Mouse (Mus musculus) forebrain, postnatal 0 days (tissue): Measurements from ENCODE around the gene Dcaf11. TPM values are rescaled to one million over a fixed set of nuclear protein-coding genes. Genes with fewer than 3 reads are reported as not detected.

Experiments used
- ATAC-seq: fragments of 200-750 bp; cut with Nextera tagmentation; 2 replicates; pipeline ENCODE4 v1.8.0; 2017; ENCODE audit warnings: mild to moderate bottlenecking, moderate library complexity
- DNase-seq: peaks from one replicate; pipeline ENCODE4 v3.0.0-alpha.2; 2015
- H3K27ac ChIP-seq: fragments of 300-500 bp; sonication (generic); 2 replicates; pipeline ENCODE4 v1.5.1; 2014; ENCODE audit warnings: low read depth, mild to moderate bottlenecking, antibody characterized with exemption, low read length, moderate library complexity, mixed read lengths
- H3K27me3 ChIP-seq: fragments of 300-500 bp; sonication (generic); 2 replicates; pipeline ENCODE4 v1.6.1; 2014; ENCODE audit warnings: mild to moderate bottlenecking, low read length, mixed read lengths; ENCODE audit not compliant: insufficient read depth
- H3K36me3 ChIP-seq: fragments of 300-500 bp; sonication (generic); 2 replicates; pipeline ENCODE4 v1.6.1; 2014; ENCODE audit warnings: mild to moderate bottlenecking, moderate library complexity; ENCODE audit not compliant: insufficient read depth
- H3K4me1 ChIP-seq: fragments of 300-500 bp; sonication (generic); 2 replicates; pipeline ENCODE4 v1.6.1; 2014; ENCODE audit warnings: antibody characterized with exemption; ENCODE audit not compliant: insufficient read depth
- H3K4me2 ChIP-seq: fragments of 300-500 bp; sonication (generic); 2 replicates; pipeline ENCODE4 v1.6.1; 2014; ENCODE audit warnings: low read depth, mild to moderate bottlenecking, moderate library complexity
- H3K4me3 ChIP-seq: fragments of 300-500 bp; sonication (generic); 2 replicates; pipeline ENCODE4 v1.5.1; 2014; ENCODE audit warnings: low read depth, low read length, mixed read lengths
- H3K9ac ChIP-seq: fragments of 300-500 bp; sonication (generic); 2 replicates; pipeline ENCODE4 v1.6.1; 2014; ENCODE audit warnings: mild to moderate bottlenecking
- H3K9me3 ChIP-seq: fragments of 300-500 bp; sonication (generic); 2 replicates; pipeline ENCODE4 v1.6.1; 2016; ENCODE audit warnings: low read length
- CTCF ChIP-seq: sonication (generic); IDR thresholded peaks from 2 replicates; pipeline ENCODE4 v1.5.1; 2016; ENCODE audit warnings: antibody characterized with exemption, control low read depth, low read depth
- WGBS: fragments of 180-500 bp; shearing (Covaris S2); extraction: QIAGEN DNeasy Blood & Tissue Kit; methylation state at CpG from one replicate; pipeline ENCODE4 v1.1.7; 2014; 5-methylcytosine and 5-hydroxymethylcytosine counted together
- polyA plus RNA-seq: library from polyadenylated mRNA; unstranded; fragments of >200 nt; fragmentation: Nextera tagmentation; extraction: Ambion mirVana; gene quantifications from 2 replicates; pipeline ENCODE4 v1.2.1, GENCODE M21; 2015
- total RNA-seq: library from RNA; depleted of rRNA; stranded (reverse); fragments of >200 nt; gene quantifications from 2 replicates; pipeline ENCODE4 v1.2.3, GENCODE M21; 2014

Gene Dcaf11
- total and polyA plus RNA-seq, 2 experiments from 2014 or later: 101 to 103 TPM

DNA sequence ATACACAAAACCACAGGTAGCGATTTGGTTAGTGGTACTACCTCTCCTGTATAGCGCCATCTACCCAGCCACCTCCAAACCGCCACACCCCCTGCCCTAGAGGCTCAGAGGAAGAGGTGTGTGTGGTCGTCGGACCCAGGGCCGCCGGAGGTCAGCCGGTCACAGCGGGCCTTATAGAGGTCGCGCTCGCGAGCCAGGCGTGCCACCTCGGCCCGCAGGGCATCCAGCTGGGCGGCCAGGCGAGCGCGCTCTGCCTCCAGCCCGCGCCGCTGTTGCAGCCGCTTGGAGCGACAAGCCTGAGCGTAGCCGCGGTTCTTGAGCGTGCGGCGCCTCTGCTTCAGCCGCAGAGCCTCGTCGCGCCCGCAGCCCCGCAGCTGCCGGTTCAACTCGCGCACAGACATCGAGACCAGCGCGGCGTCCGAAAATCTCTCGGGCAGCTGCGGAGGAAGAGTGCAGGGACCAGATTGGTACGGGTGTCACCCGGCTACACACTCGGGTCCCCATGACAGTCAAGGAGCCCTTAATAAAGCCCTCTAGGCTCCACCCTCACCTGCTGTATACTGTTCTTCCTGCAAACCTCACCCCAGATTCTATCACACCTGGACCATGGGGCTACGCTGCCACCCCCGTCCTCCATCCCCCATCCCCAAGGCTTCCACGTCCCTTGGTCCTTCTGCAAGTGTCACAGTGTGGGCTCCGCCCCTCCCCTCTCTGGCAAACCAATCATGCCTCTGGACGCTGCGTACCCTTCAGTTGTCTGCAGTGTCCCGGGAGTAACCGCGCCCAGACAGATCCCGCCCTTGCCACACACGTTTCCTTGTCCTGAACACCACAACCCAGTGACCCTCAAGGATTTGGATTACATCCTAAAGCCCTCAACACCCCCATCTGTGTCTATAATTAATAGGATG is 39.1 kb upstream of the Dcaf11 start:
- DNase-seq (peak; percentile 63), ATAC-seq (peak; percentile 79)
- H3K36me3 ChIP-seq: no peaks in the 10 kb centered on the region
- peak overlapping the region; percentile 52 for H3K4me3 ChIP-seq
- H3K4me2 ChIP-seq: peak overlapping the region; percentile 94
- H3K9me3 ChIP-seq: no peaks in the 10 kb centered on the region
- peak; percentile 52 for TF ChIP-seq CTCF
- H3K4me1 ChIP-seq: no peaks in the 10 kb centered on the region
- peak overlapping the region; percentile 60 for H3K9ac ChIP-seq
- H3K27me3 ChIP-seq: no peaks in the 10 kb centered on the region
- WGBS: 3% methylated on average over 60 of the region's 61 CpGs
- H3K27ac ChIP-seq: peak overlapping the region; percentile 66

DNA sequence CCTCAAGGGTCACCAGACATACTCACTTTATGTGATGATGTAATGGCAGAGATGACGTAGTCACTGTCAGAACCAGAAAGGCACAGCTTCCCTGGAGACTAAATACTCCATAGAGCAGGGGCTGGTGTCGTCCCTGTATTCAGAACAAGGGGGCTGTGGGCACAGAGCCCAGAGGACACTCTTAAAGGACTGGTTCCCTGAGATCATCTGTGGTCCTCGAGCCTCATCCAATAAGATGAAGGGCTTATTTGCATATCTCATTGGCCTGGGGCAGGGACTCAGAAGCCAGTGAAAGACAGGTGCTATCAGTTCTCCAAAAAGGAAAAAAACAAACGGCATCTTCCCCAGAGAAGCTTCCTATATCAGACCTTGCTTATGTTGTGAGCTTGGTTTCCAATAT is 35.7 kb upstream of the Dcaf11 start:
- TF ChIP-seq CTCF: no peak
- 41% methylated on average over 4 of the region's 4 CpGs for WGBS
- H3K4me3 ChIP-seq: no peak overlapping the region
- H3K9me3 ChIP-seq: no peaks in the 10 kb centered on the region
- DNase-seq: no peak
- H3K27me3 ChIP-seq: no peaks in the 10 kb centered on the region
- no peaks in the 10 kb centered on the region for H3K36me3 ChIP-seq
- no peak overlapping the region for H3K9ac ChIP-seq
- no peaks in the 10 kb centered on the region for H3K4me1 ChIP-seq
- no peak overlapping the region for H3K27ac ChIP-seq
- no peak for ATAC-seq
- no peak overlapping the region for H3K4me2 ChIP-seq

DNA sequence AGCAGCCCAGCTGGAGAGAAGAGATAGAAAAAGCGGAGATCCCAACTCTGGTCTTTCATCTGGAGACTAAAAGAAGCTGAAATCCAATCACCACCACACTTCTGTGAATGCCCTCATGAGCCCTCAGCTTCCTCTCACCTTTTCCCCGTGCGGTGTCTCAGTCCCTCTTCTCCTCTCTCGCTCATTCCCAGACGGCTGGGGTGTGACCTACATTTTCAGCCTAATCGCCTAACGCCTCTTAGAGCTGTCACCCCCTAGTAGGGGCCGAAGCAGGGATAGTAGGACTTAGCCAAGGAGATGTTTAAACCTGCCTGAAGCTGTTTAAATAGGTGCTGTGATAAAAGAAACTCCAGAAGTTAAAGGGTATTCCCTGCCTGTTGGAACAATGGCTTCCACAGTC is 35.0 kb upstream of the Dcaf11 start, which contains the start of gene Nrl:
TSS of gene Nrl (minus strand) at position 197 of the 400 bp plus-strand sequence.
- no peaks in the 10 kb centered on the region for H3K27me3 ChIP-seq
- WGBS: 39% methylated on average over 8 of the region's 8 CpGs
- H3K9me3 ChIP-seq: no peaks in the 10 kb centered on the region
- TF ChIP-seq CTCF: no peak
- ATAC-seq (no peak), DNase-seq (no peak)
- no peak within 1 kb of the TSS for H3K4me3 ChIP-seq
- no peaks in the 10 kb centered on the region for H3K36me3 ChIP-seq
- H3K4me2 ChIP-seq: no peak within 1 kb of the TSS
- no peak within 1 kb of the TSS for H3K27ac ChIP-seq
- no peak within 1 kb of the TSS for H3K9ac ChIP-seq
- no peaks in the 10 kb centered on the region for H3K4me1 ChIP-seq

DNA sequence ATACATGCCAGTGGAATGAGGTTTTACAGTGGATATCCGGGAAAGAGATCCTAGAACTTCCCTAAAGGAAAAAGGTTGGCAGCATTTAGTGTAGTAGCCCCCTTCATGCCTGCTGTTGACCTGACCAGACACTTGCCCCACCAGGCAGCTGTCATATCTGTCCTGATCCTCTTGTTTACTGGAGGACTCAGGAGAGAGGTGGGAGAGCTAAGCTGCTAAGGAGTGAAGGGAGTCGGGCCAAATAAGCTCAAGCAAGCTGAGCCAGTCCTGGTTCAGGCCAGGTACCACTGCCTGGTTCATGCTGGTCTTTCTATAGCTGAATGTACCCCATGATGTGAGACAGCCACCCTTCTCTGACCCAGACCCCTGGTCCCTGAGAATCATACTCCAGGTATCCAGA is 33.1 kb upstream of the Dcaf11 start:
- H3K9ac ChIP-seq: no peak overlapping the region
- no peak overlapping the region for H3K4me2 ChIP-seq
- no peak for TF ChIP-seq CTCF
- H3K4me3 ChIP-seq: no peak overlapping the region
- H3K27ac ChIP-seq: no peak overlapping the region
- WGBS: 88% methylated on average over 2 of the region's 2 CpGs
- DNase-seq (no peak), ATAC-seq (no peak)
- H3K4me1 ChIP-seq: no peaks in the 10 kb centered on the region
- no peaks in the 10 kb centered on the region for H3K36me3 ChIP-seq
- H3K9me3 ChIP-seq: no peaks in the 10 kb centered on the region
- no peaks in the 10 kb centered on the region for H3K27me3 ChIP-seq

DNA sequence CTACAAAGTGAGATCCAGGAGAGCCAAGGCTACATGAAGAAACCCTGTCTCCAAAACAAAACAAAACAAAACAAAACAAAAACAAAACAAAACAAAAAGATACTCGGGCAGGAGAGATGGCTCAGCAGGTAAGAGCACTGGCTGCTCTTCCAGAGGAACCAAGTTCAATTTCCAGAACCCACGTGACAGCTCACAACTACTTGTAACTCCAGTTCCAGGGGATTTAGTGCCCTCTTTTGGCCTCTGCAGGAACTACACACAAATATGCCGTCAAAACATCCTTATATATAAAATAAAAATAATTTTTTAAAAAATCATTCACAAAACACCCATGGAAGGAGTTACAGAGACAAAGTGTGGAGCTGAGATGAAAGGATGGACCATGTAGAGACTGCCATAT is 31.9 kb upstream of the Dcaf11 start:
- no peak overlapping the region for H3K27ac ChIP-seq
- WGBS: 15% methylated on average over 3 of the region's 3 CpGs
- peak; percentile 56 for DNase-seq

DNA sequence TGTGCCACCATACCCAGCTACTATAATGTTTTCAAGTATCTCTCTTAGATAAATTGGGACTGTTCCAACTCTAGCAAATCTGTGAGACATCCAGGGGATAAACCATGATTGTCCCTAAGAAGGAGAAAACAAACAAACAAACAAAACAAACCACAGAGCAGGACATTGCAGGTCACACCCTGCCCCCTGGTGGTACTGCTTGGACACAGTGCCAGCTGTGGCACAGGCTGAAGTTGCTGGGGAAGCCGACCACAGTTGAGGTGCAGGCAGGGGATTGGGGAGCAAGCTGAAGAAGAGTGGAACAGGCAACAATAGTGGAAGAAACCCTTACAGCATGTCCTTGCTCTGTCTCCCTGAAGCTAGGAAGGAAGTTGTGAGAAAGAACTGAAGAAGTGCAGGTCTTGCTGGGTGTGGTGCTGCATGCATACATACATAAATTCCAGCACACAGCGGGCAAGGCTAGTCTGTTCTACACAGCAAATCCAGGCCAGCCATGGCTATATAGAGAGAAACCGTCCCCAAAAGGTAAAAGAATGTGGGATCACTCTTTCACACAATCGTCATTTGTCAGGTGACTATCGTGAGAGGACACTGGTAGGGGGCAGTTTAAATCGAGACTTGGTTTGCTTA is 23.6 kb upstream of the Dcaf11 start:
- 54% methylated on average over 6 of the region's 6 CpGs for whole genome bisulfite sequencing
- Histone ChIP-seq H3K4me1 (peaks cover 4% of the 10 kb centered on the region; the same call in 1 of the 2 replicates), H3K9ac (no peak overlapping the region), H3K27me3 (no peaks in the 10 kb centered on the region), H3K9me3 (no peaks in the 10 kb centered on the region), H3K27ac (no peak overlapping the region), H3K4me3 (no peak overlapping the region), H3K36me3 (no peaks in the 10 kb centered on the region), H3K4me2 (no peak overlapping the region)
- TF ChIP-seq CTCF: peak; percentile 75
- DNase-seq (no peak), ATAC-seq (no peak)

More for the DNA sequence above, 31.9 kb upstream of the Dcaf11 start:
- no peak overlapping the region for H3K4me2 ChIP-seq
- peak; percentile 60 for TF ChIP-seq CTCF
- no peaks in the 10 kb centered on the region for H3K4me1 ChIP-seq
- no peaks in the 10 kb centered on the region for H3K27me3 ChIP-seq
- H3K4me3 ChIP-seq: no peak overlapping the region
- no peak overlapping the region for H3K9ac ChIP-seq
- no peak for ATAC-seq
- no peaks in the 10 kb centered on the region for H3K9me3 ChIP-seq
- no peaks in the 10 kb centered on the region for H3K36me3 ChIP-seq
